Mouse (Mus musculus) hindbrain, embryonic 11.5 days (tissue): ENCODE results near the gene Bmp8a. TPM values are rescaled to one million over a fixed set of nuclear protein-coding genes. Genes with fewer than 3 reads are reported as not detected.

Source experiments
- polyA plus RNA-seq: library from polyadenylated mRNA; unstranded; fragments of >200 nt; fragmentation: Nextera tagmentation; extraction: Ambion mirVana; gene quantifications from 2 replicates; pipeline ENCODE4 v1.2.1, GENCODE M21; 2014

Gene Bmp8a
- polyA plus RNA-seq, 1 experiment from 2014 or later: 0.06 TPM

Other genes starting within 250 kb of the Bmp8a start
- 0.20 TPM in 1 of 2 replicates, not detected in the other for gene Bmp8b, start 238.1 kb downstream of the Bmp8a start, polyA plus RNA-seq
- gene Oxct2b, start 227.0 kb downstream of the Bmp8a start, polyA plus RNA-seq: 0.13 and 0.28 TPM in 2 replicates
- 106 and 112 TPM in 2 replicates for gene Ppie, start 203.3 kb downstream of the Bmp8a start, polyA plus RNA-seq
- gene Hpcal4, start 160.0 kb downstream of the Bmp8a start, polyA plus RNA-seq: 1.1 and 1.5 TPM in 2 replicates
- not detected in 2 replicates for gene Nt5c1a, start 141.7 kb downstream of the Bmp8a start, polyA plus RNA-seq
- 10.5 and 14.2 TPM in 2 replicates for gene Heyl, start 109.7 kb downstream of the Bmp8a start, polyA plus RNA-seq
- gene Pabpc4, start 80.9 kb downstream of the Bmp8a start, polyA plus RNA-seq: 38.0 and 47.1 TPM in 2 replicates
- gene Oxct2a, start 19.6 kb downstream of the Bmp8a start, polyA plus RNA-seq: not detected in 2 replicates